Mouse (Mus musculus): Measurements from ENCODE around the gene Cep164.

DNA sequence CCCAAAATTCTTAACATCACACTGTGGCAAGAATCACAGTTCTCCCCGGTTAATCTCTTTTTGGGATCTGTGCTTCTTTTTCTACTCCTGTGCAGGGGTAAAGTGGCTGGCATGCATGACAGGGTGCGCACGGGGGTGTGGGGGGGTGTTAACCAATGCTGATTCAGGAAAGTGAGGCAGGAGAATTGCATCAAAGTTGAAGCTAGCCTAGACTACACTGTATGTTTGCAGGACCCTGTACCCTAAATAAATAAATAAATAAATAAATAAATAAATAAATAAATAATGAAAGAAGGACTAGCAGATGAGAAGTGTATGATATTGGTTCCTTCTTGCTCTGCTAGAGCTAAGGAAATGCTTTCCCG, 9.6 kb upstream of the Cep164 start:
- no peak for TF ChIP-seq POLR2A (IDR thresholded peaks at IDR 0.05; ENCODE audit: borderline replicate concordance, control insufficient read depth, low read depth, low read length)
- TF ChIP-seq CTCF (IDR thresholded peaks at IDR 0.05; ENCODE audit: control insufficient read depth, insufficient read depth, low read length): no peak
